Mouse (Mus musculus) liver, embryonic 14.5 days (tissue): ENCODE results near the gene Btaf1. TPM values are rescaled to one million over a fixed set of nuclear protein-coding genes. Genes with fewer than 3 reads are reported as not detected.

Source experiments
- ATAC-seq: fragments of 200-750 bp; cut with Nextera tagmentation; 2 replicates; pipeline ENCODE4 v1.8.0; 2017; ENCODE audit warnings: moderate number of reproducible peaks, mild to moderate bottlenecking, moderate library complexity; ENCODE audit not compliant: insufficient read depth
- DNase-seq, 3 experiments: peaks; one replicate each; pipeline ENCODE4 v3.0.0-alpha.2; 2012 to 2013; ENCODE audit warnings: low read depth in 3 of 3, low spot score in 3 of 3
- H3K27ac ChIP-seq: fragments of 300-500 bp; sonication (generic); 2 replicates; pipeline ENCODE4 v1.5.1; 2014; ENCODE audit warnings: moderate library complexity, mild to moderate bottlenecking, control low read depth, inconsistent platforms
- H3K27me3 ChIP-seq: fragments of 300-500 bp; sonication (generic); 2 replicates; pipeline ENCODE4 v1.6.1; 2014; ENCODE audit warnings: mild to moderate bottlenecking, low read length, moderate library complexity; ENCODE audit not compliant: control insufficient read depth, insufficient read depth
- H3K36me3 ChIP-seq: fragments of 300-500 bp; sonication (generic); replicated peaks from 2 replicates; pipeline ENCODE4 v1.6.1; 2014; ENCODE audit warnings: low read depth; ENCODE audit not compliant: control insufficient read depth, insufficient read depth
- H3K4me1 ChIP-seq, 2 experiments: fragments of 200-500 bp in 1 of 2; fragments of 300-500 bp in 1 of 2; sonication (generic) in 1 of 2; replicated peaks; 2 replicates each; pipeline ENCODE4 v1.6.1; 2012 to 2014; ENCODE audit warnings: antibody characterized with exemption in 1 of 2, inconsistent platforms in 1 of 2, low read length in 1 of 2; ENCODE audit not compliant: control insufficient read depth in 2 of 2, insufficient read depth in 2 of 2
- H3K4me2 ChIP-seq: fragments of 300-500 bp; sonication (generic); 2 replicates; pipeline ENCODE4 v1.6.1; 2014; ENCODE audit warnings: low read depth, mild to moderate bottlenecking, control low read depth, moderate library complexity
- H3K4me3 ChIP-seq, 2 experiments: fragments of 200-500 bp in 1 of 2; fragments of 300-500 bp in 1 of 2; sonication (generic) in 1 of 2; 2 replicates each; pipeline ENCODE4 v1.5.1; 2012 to 2014; ENCODE audit warnings: low read depth in 2 of 2, low read length in 2 of 2, mild to moderate bottlenecking in 2 of 2, control low read depth in 1 of 2, inconsistent platforms in 1 of 2, moderate library complexity in 1 of 2; ENCODE audit not compliant: insufficient read depth in 1 of 2
- H3K9ac ChIP-seq: fragments of 300-500 bp; sonication (generic); replicated peaks from 2 replicates; pipeline ENCODE4 v1.6.1; 2014; ENCODE audit warnings: mild to moderate bottlenecking, control low read depth, moderate library complexity
- H3K9me3 ChIP-seq: fragments of 300-500 bp; sonication (generic); 2 replicates; pipeline ENCODE4 v1.6.1; 2016; ENCODE audit warnings: low read length, mixed read lengths; ENCODE audit not compliant: control insufficient read depth
- CTCF ChIP-seq: IDR thresholded peaks from 2 replicates; pipeline ENCODE4 v1.5.1; 2016; ENCODE audit warnings: antibody characterized with exemption, low read depth, control low read depth
- EP300 ChIP-seq: IDR thresholded peaks from 2 replicates; pipeline ENCODE4 v1.6.1; 2016; ENCODE audit warnings: antibody characterized with exemption, low read depth
- WGBS: fragments of 180-500 bp; shearing (Covaris S2); extraction: QIAGEN DNeasy Blood & Tissue Kit; methylation state at CpG from one replicate; pipeline ENCODE4 v1.1.7; 2014; ENCODE audit not compliant: insufficient replicate concordance; 5-methylcytosine and 5-hydroxymethylcytosine counted together
- polyA plus RNA-seq, 2 experiments: library from polyadenylated mRNA; depleted of rRNA in 1 of 2; stranded (reverse) in 1 of 2; unstranded in 1 of 2; fragments of >200 nt; fragmentation: Nextera tagmentation in 1 of 2; extraction: Ambion mirVana in 1 of 2; gene quantifications; 2 replicates each; pipeline versions ENCODE4 v1.2.1 to v1.2.3; 2012 to 2014

Gene Btaf1
- polyA plus RNA-seq, 2 experiments = 8.4 to 13.1 TPM

DNA sequence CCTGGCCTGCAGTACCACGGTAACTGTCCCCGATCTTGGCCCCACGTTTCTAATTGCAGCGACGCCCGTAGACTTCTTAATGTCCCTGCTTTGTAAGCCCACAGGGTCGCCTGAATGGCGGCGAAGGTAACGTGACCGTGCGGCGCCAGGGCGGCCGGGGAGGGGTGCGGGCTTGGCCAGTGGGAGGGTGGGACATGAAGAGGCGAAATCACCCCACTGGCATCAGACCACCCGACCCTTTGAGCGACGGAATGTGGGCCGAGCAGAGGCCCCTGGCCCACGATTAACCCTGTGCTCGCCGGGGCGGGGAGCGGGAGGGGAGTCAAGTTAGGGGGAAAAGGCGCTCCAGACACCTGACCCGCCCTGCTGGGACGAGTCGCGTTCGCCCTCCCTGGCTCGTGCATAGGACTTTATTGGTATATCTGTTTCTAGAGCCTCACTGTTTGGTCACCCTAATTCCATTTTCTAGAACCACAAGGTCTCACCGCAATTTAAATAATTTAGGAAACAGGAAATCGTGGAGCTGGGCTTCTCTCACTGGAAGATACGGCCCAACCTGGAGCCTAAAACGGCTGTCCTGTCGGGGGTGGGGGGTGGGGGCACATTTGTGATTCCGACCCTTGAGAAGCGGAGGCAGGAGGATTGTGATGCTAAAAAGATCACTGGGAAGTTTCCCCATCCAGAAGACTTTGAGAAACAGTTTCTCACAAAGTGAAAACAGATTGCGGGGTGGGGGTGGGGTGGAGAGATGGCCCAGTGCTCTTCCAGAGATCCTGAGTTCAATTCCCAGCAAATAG is 21.5 kb upstream of the Btaf1 start:
- H3K4me2 ChIP-seq = peak overlapping the region; percentile 83
- peak overlapping the region; percentile 62 for H3K9ac ChIP-seq
- H3K4me3 ChIP-seq = peak overlapping the region; percentile 54 to 62
- no peaks in the 10 kb centered on the region for H3K36me3 ChIP-seq
- no peak for DNase-seq
- WGBS = 3% methylated on average over 41 of the region's 41 CpGs
- H3K27ac ChIP-seq = no peak overlapping the region
- H3K4me1 ChIP-seq = peaks cover 0 to 3% of the 10 kb centered on the region in 2 experiments; a peak in 1 of 4 replicates
- no peak for TF ChIP-seq EP300
- TF ChIP-seq CTCF = no peak
- H3K9me3 ChIP-seq = no peaks in the 10 kb centered on the region
- ATAC-seq = no peak
- peaks cover 4% of the 10 kb centered on the region for H3K27me3 ChIP-seq

DNA sequence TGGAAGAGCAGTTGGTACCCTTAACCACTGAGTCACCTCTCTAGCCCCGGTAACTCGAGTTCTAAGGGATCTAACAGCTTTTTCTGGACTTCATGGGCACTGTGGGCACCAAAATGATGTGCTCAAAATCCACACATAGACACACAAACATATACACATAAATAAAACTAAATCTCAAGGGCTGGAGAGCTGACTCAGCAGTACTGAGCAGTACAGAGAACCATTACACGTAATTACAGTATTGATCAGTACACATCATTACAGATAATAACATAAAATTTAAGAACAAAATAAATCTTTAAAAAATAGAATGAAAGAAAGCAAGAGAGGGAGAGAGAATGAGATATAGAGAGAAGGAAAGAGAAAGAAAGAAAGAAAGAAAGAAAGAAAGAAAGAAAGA is 16.7 kb upstream of the Btaf1 start:
- Histone ChIP-seq H3K36me3 (no peaks in the 10 kb centered on the region), H3K9ac (no peak overlapping the region), H3K4me2 (no peak overlapping the region), H3K4me1 (no peaks in the 10 kb centered on the region; a peak in 1 of 4 replicates), H3K27ac (no peak overlapping the region), H3K4me3 (no peak overlapping the region), H3K27me3 (peaks cover 3% of the 10 kb centered on the region), H3K9me3 (no peaks in the 10 kb centered on the region)
- DNase-seq = no peak
- TF ChIP-seq EP300 = no peak
- no peak for TF ChIP-seq CTCF
- no peak for ATAC-seq
- 63% methylated on average over 3 of the region's 3 CpGs for WGBS

DNA sequence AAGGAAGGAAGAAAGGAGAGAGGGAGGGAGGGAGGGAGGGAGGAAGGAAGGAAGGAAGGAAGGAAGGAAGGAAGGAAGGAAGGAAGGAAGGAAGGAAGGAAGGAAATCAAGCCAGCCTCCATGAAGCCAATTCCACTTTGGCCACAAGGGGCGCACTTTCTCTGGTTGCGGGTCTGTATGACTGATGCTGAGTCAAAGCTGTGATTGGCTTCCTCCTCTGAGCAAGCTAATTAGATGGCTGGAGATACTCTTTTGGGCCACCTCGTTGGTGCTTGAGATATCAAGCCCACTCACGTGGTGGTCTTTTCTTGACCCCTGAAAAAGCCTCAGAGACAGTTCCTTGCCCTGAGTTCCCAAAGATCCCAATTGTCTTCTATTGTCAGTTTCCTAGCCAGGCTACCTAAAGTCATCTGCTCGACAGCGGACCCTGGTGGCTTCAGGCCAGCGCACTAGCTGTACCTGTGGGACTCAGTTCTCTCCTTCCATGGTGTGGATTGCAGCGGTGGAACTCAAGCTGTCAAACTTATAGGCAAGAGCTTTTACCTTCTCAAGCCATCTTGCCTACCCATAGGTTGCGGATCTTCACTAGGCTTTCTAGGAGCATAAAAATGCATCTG is 16.1 kb upstream of the Btaf1 start:
- peak; percentile 62; the same call in 1 of the 2 replicates for ATAC-seq
- Histone ChIP-seq H3K9ac (no peak overlapping the region), H3K4me1 (no peaks in the 10 kb centered on the region), H3K4me3 (no peak overlapping the region), H3K36me3 (no peaks in the 10 kb centered on the region), H3K9me3 (no peaks in the 10 kb centered on the region), H3K4me2 (no peak overlapping the region), H3K27me3 (no peaks in the 10 kb centered on the region; the same call in none of the 2 replicates), H3K27ac (no peak overlapping the region)
- peak in 2 of 3 experiments; percentile 57 to 61 for DNase-seq
- 16% methylated on average over 9 of the region's 9 CpGs for WGBS
- no peak for TF ChIP-seq EP300
- peak; percentile 88 for TF ChIP-seq CTCF

DNA sequence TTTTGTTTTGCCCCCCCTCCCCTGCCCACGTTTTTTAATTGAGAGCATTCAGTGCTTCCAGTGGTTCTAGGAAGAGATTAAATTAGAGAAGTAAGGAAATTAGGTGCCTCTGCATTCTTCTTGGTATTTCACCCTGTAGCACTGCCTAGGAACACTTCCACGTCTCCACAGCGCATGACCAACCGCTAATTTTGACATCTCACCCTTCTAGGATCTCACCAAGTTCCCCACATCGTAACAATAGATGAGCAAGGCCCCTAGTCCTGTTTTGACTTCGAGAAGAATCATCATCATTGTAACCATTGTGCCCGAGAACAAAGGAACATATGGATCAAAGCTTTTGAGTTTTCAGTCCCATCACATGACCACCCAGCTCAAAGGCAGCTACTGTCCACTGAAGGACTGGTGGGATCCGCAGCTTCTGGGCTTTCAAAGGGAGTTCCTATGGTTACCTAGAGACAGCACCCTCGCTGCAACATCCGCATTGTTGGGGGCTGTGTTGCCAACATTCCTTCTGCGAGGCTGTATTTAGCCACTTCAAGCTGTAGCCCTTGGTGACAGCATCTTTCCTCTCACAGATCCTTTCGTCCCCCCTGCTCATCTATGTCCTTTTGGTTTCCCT is 15.3 kb upstream of the Btaf1 start:
- Histone ChIP-seq H3K27me3 (no peaks in the 10 kb centered on the region; the same call in none of the 2 replicates), H3K4me3 (no peak overlapping the region), H3K9me3 (no peaks in the 10 kb centered on the region), H3K36me3 (no peaks in the 10 kb centered on the region), H3K4me1 (no peaks in the 10 kb centered on the region), H3K9ac (no peak overlapping the region), H3K27ac (no peak overlapping the region), H3K4me2 (no peak overlapping the region)
- WGBS = 39% methylated on average over 12 of the region's 12 CpGs
- DNase-seq = no peak
- no peak for TF ChIP-seq EP300
- ATAC-seq = no peak

DNA sequence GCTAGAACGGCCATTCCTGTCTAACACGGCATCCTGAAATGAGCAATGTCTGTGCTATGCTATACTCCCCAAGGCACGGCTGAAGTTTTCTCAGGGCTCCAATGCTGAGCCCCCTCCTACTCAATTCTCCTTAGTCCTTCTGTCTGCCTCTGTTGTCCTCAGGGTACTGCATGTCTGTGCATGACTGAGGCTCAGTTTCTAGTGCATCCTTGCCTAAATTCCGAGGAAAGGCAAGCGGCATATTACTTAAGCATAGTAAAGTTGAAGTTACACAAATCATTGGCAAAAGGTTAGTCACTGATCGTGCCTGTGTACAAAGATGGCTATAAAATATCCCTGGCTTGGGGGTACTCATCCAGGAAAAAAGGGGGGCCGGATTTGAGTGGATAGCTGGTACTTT is 12.8 kb upstream of the Btaf1 start:
- Histone ChIP-seq H3K4me2 (no peak overlapping the region), H3K9ac (no peak overlapping the region), H3K36me3 (no peaks in the 10 kb centered on the region), H3K4me1 (no peaks in the 10 kb centered on the region; a peak in 2 of 4 replicates), H3K27me3 (no peaks in the 10 kb centered on the region; the same call in none of the 2 replicates), H3K27ac (no peak overlapping the region), H3K4me3 (no peak overlapping the region), H3K9me3 (no peaks in the 10 kb centered on the region)
- ATAC-seq (no peak), DNase-seq (no peak)
- no peak for TF ChIP-seq CTCF
- no peak for TF ChIP-seq EP300
- WGBS = 72% methylated on average over 7 of the region's 7 CpGs
